Mouse (Mus musculus): Measurements from ENCODE around the gene Nmi. TPM values are rescaled to one million over a fixed set of nuclear protein-coding genes. Genes with fewer than 3 reads are reported as not detected.

Gene Nmi
- polyA plus RNA-seq, 1 experiment from 2014 or later = 22.4 TPM

DNA sequence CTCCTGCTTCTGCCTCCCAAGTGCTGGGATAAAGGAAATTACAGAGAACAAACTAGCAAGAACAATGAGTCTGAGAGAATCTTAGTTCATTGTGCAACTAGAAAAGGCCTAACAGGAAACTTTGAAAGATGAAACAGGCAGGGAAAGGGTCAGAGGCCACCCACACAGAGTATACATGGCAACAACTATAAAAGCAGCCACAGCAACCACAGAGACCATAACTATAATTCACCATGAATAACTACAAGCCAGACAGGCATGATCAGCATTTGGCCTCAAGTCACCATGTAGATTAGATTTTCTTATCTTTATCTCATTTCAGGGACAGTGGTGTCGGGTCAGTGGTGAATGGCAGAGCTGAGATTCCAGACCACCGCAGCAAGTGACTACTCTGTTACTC is 16.3 kb upstream of the Nmi start:
- H3K9me3 ChIP-seq (replicated peaks; ENCODE audit: control insufficient read depth, low read length) = no peaks in the 10 kb centered on the region
- H3K27ac ChIP-seq (ENCODE audit: low read length) = no peak overlapping the region

GRCm38 (mm10) chr2:51986695-51987094 is 13.4 kb upstream of the Nmi start:
- no peaks in the 10 kb centered on the region for H3K27me3 ChIP-seq (ENCODE audit: control insufficient read depth, insufficient read depth, low read length)
- WGBS = 80% methylated on average over 5 of the region's 5 CpGs
- H3K4me3 ChIP-seq (replicated peaks; ENCODE audit: low read length) = no peak overlapping the region
- H3K36me3 ChIP-seq (ENCODE audit: control insufficient read depth, insufficient read depth, low read length) = no peaks in the 10 kb centered on the region
- H3K4me2 ChIP-seq (ENCODE audit: low read depth, low read length) = no peak overlapping the region
- H3K27ac ChIP-seq (ENCODE audit: low read length) = no peak overlapping the region
- no peaks in the 10 kb centered on the region for H3K9me3 ChIP-seq (replicated peaks; ENCODE audit: control insufficient read depth, low read length)
- no peak for ATAC-seq (ENCODE audit: insufficient read depth, low FRiP score)
- no peak overlapping the region for H3K9ac ChIP-seq (ENCODE audit: low read length)
- peaks cover 4% of the 10 kb centered on the region; the same call in 1 of the 2 replicates for H3K4me1 ChIP-seq (ENCODE audit: control insufficient read depth, insufficient read depth, low read length)

More for the DNA sequence above, 16.3 kb upstream of the Nmi start:
- no peak overlapping the region for H3K4me3 ChIP-seq (replicated peaks; ENCODE audit: low read length)
- 61% methylated on average over 2 of the region's 2 CpGs for WGBS
- H3K9ac ChIP-seq (ENCODE audit: low read length) = no peak overlapping the region
- H3K4me2 ChIP-seq (ENCODE audit: low read depth, low read length) = no peak overlapping the region
- no peaks in the 10 kb centered on the region for H3K4me1 ChIP-seq (ENCODE audit: control insufficient read depth, insufficient read depth, low read length)
- no peaks in the 10 kb centered on the region for H3K27me3 ChIP-seq (ENCODE audit: control insufficient read depth, insufficient read depth, low read length)
- no peaks in the 10 kb centered on the region for H3K36me3 ChIP-seq (ENCODE audit: control insufficient read depth, insufficient read depth, low read length)
- no peak for ATAC-seq (ENCODE audit: insufficient read depth, low FRiP score)

- H3K27ac ChIP-seq (ENCODE audit: low read length) = no peak overlapping the region
- no peak for ATAC-seq (ENCODE audit: insufficient read depth, low FRiP score)
- WGBS = 58% methylated on average over 9 of the region's 9 CpGs
- H3K27me3 ChIP-seq (ENCODE audit: control insufficient read depth, insufficient read depth, low read length) = no peaks in the 10 kb centered on the region
- no peak overlapping the region for H3K4me3 ChIP-seq (replicated peaks; ENCODE audit: low read length)
- H3K4me2 ChIP-seq (ENCODE audit: low read depth, low read length) = no peak overlapping the region
- H3K9me3 ChIP-seq (replicated peaks; ENCODE audit: control insufficient read depth, low read length) = no peaks in the 10 kb centered on the region
- no peaks in the 10 kb centered on the region for H3K36me3 ChIP-seq (ENCODE audit: control insufficient read depth, insufficient read depth, low read length)
- H3K4me1 ChIP-seq (ENCODE audit: control insufficient read depth, insufficient read depth, low read length) = peaks cover 8% of the 10 kb centered on the region; the same call in 1 of the 2 replicates
- no peak overlapping the region for H3K9ac ChIP-seq (ENCODE audit: low read length)
Measured at GRCm38 (mm10) chr2:51986157-51986556, 12.9 kb upstream of the Nmi start.

- Histone ChIP-seq H3K27me3 (ENCODE audit: control insufficient read depth, insufficient read depth, low read length) (no peaks in the 10 kb centered on the region), H3K4me2 (ENCODE audit: low read depth, low read length) (no peak overlapping the region), H3K36me3 (ENCODE audit: control insufficient read depth, insufficient read depth, low read length) (no peaks in the 10 kb centered on the region), H3K4me1 (ENCODE audit: control insufficient read depth, insufficient read depth, low read length) (peaks cover 8% of the 10 kb centered on the region; the same call in 1 of the 2 replicates), H3K9me3 (replicated peaks; ENCODE audit: control insufficient read depth, low read length) (no peaks in the 10 kb centered on the region), H3K27ac (ENCODE audit: low read length) (no peak overlapping the region), H3K9ac (ENCODE audit: low read length) (no peak overlapping the region), H3K4me3 (replicated peaks; ENCODE audit: low read length) (no peak overlapping the region)
- no peak for ATAC-seq (ENCODE audit: insufficient read depth, low FRiP score)
- whole genome bisulfite sequencing = 83% methylated on average over 10 of the region's 10 CpGs
Measured at GRCm38 (mm10) chr2:51985241-51985640, 11.9 kb upstream of the Nmi start.

DNA sequence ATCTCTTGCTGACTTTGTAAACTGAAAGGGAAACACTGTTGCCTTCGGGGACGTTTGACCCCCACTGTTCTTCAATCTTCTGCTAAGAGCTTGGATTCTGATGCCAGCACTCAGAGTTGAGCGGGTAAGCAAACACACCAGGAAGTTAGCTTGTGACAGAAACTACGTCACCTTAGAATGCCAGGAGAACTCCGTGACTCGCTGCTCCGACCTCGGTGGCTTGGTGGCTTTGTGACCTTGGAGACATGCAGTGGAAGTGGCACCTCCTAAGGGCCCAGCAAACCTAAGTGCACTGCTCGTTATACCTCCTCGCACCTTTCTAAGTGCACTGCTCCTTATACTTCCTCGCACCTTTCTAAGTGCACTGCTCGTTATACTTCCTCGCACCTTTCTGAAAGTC is 9.0 kb upstream of the Nmi start:
- WGBS = 63% methylated on average over 13 of the region's 13 CpGs
- Histone ChIP-seq H3K4me3 (replicated peaks; ENCODE audit: low read length) (no peak overlapping the region), H3K27me3 (ENCODE audit: control insufficient read depth, insufficient read depth, low read length) (no peaks in the 10 kb centered on the region), H3K27ac (ENCODE audit: low read length) (no peak overlapping the region), H3K9ac (ENCODE audit: low read length) (no peak overlapping the region), H3K36me3 (ENCODE audit: control insufficient read depth, insufficient read depth, low read length) (no peaks in the 10 kb centered on the region), H3K4me1 (ENCODE audit: control insufficient read depth, insufficient read depth, low read length) (peaks cover 8% of the 10 kb centered on the region; the same call in 1 of the 2 replicates), H3K4me2 (ENCODE audit: low read depth, low read length) (0 out of 2 replicates have a peak overlapping the region, but pooled peaks have one; percentile 27), H3K9me3 (replicated peaks; ENCODE audit: control insufficient read depth, low read length) (no peaks in the 10 kb centered on the region)
- no peak for ATAC-seq (ENCODE audit: insufficient read depth, low FRiP score)

DNA sequence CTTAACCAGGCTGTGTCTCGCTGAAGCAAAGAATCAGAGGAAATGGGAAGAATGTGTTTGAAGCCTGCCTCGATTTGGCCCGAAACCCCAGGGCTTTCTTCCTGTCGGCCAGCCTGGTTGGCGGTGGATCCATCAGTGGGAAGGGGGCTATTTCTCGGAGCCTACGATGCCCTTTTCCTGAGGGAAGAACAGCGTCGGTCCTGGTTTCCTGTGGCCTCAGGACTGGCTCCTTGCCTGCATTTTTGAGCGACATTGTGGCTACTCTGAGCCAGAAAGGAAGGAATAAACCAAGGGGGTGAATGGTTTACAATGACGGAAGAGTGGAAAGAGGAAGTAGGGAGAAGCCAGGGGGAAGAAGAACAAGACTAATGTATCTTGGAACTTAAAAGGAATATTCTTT is 8.3 kb upstream of the Nmi start:
- 43% methylated on average over 11 of the region's 11 CpGs for WGBS
- H3K36me3 ChIP-seq (ENCODE audit: control insufficient read depth, insufficient read depth, low read length) = no peaks in the 10 kb centered on the region
- ATAC-seq (ENCODE audit: insufficient read depth, low FRiP score) = no peak
- H3K9ac ChIP-seq (ENCODE audit: low read length) = no peak overlapping the region
- H3K4me1 ChIP-seq (ENCODE audit: control insufficient read depth, insufficient read depth, low read length) = peaks cover 8% of the 10 kb centered on the region; the same call in 1 of the 2 replicates
- H3K4me3 ChIP-seq (replicated peaks; ENCODE audit: low read length) = no peak overlapping the region
- H3K27me3 ChIP-seq (ENCODE audit: control insufficient read depth, insufficient read depth, low read length) = no peaks in the 10 kb centered on the region
- H3K27ac ChIP-seq (ENCODE audit: low read length) = 0 out of 2 replicates have a peak overlapping the region, but pooled peaks have one; percentile 25
- peak overlapping the region; percentile 44 for H3K4me2 ChIP-seq (ENCODE audit: low read depth, low read length)
- no peaks in the 10 kb centered on the region for H3K9me3 ChIP-seq (replicated peaks; ENCODE audit: control insufficient read depth, low read length)

- Histone ChIP-seq H3K9ac (ENCODE audit: low read length) (peak overlapping the region; percentile 74), H3K4me3 (replicated peaks; ENCODE audit: low read length) (peak overlapping the region; percentile 57), H3K27me3 (ENCODE audit: control insufficient read depth, insufficient read depth, low read length) (no peaks in the 10 kb centered on the region), H3K27ac (ENCODE audit: low read length) (peak overlapping the region; percentile 75), H3K4me1 (ENCODE audit: control insufficient read depth, insufficient read depth, low read length) (0 out of 2 replicates have a peak, but pooled peaks cover 2% of the 10 kb centered on the region), H3K36me3 (ENCODE audit: control insufficient read depth, insufficient read depth, low read length) (no peaks in the 10 kb centered on the region), H3K4me2 (ENCODE audit: low read depth, low read length) (peak overlapping the region; percentile 53), H3K9me3 (replicated peaks; ENCODE audit: control insufficient read depth, low read length) (no peaks in the 10 kb centered on the region)
- 2% methylated on average over 40 of the region's 40 CpGs for WGBS
- ATAC-seq (ENCODE audit: insufficient read depth, low FRiP score) = peak; percentile 89
Measured at GRCm38 (mm10) chr2:51972641-51973409, 469 bp downstream of the Nmi start.

- no peak overlapping the region for H3K9ac ChIP-seq (ENCODE audit: low read length)
- 0 out of 2 replicates have a peak, but pooled peaks cover 2% of the 10 kb centered on the region for H3K4me1 ChIP-seq (ENCODE audit: control insufficient read depth, insufficient read depth, low read length)
- H3K4me2 ChIP-seq (ENCODE audit: low read depth, low read length) = peak overlapping the region; percentile 53
- WGBS = 48% methylated on average over 5 of the region's 5 CpGs
- no peaks in the 10 kb centered on the region for H3K9me3 ChIP-seq (replicated peaks; ENCODE audit: control insufficient read depth, low read length)
- H3K4me3 ChIP-seq (replicated peaks; ENCODE audit: low read length) = peak overlapping the region; percentile 57
- H3K36me3 ChIP-seq (ENCODE audit: control insufficient read depth, insufficient read depth, low read length) = no peaks in the 10 kb centered on the region
- H3K27me3 ChIP-seq (ENCODE audit: control insufficient read depth, insufficient read depth, low read length) = no peaks in the 10 kb centered on the region
- ATAC-seq (ENCODE audit: insufficient read depth, low FRiP score) = peak; percentile 49; the same call in 1 of the 2 replicates
- H3K27ac ChIP-seq (ENCODE audit: low read length) = peak overlapping the region; percentile 75
Measured at GRCm38 (mm10) chr2:51972142-51972541, 1.2 kb downstream of the Nmi start.

GRCm38 (mm10) chr2:51970897-51971296 is 2.4 kb downstream of the Nmi start:
- Histone ChIP-seq H3K9me3 (replicated peaks; ENCODE audit: control insufficient read depth, low read length) (no peaks in the 10 kb centered on the region), H3K4me3 (replicated peaks; ENCODE audit: low read length) (no peak overlapping the region), H3K27ac (ENCODE audit: low read length) (no peak overlapping the region), H3K9ac (ENCODE audit: low read length) (no peak overlapping the region), H3K4me2 (ENCODE audit: low read depth, low read length) (no peak overlapping the region), H3K27me3 (ENCODE audit: control insufficient read depth, insufficient read depth, low read length) (no peaks in the 10 kb centered on the region), H3K36me3 (ENCODE audit: control insufficient read depth, insufficient read depth, low read length) (no peaks in the 10 kb centered on the region), H3K4me1 (ENCODE audit: control insufficient read depth, insufficient read depth, low read length) (0 out of 2 replicates have a peak, but pooled peaks cover 2% of the 10 kb centered on the region)
- ATAC-seq (ENCODE audit: insufficient read depth, low FRiP score) = no peak
- WGBS = 96% methylated on average over 4 of the region's 4 CpGs

Data from stomach, embryonic 16.5 days (tissue).